Mouse (Mus musculus) fibroblast of lung, adult 2 months (primary cell): Measurements from ENCODE around the gene Gm11444.

Experiments used
- DNase-seq: peaks from one replicate; pipeline ENCODE4 v3.0.0-alpha.2; 2011; ENCODE audit warnings: low read depth

Gene Gm11444

GRCm38 (mm10) chr11:85850233-85850632, at the start of gene Gm11444:
TSS of gene Gm11444 (minus strand) at chr11:85850333.
- no peak for DNase-seq

GRCm38 (mm10) chr11:85896335-85896985, 46.3 kb upstream of the Gm11444 start:
- DNase-seq = no peak

GRCm38 (mm10) chr11:85894731-85895545, 44.8 kb upstream of the Gm11444 start:
- DNase-seq = no peak

GRCm38 (mm10) chr11:85894136-85894530, 44.0 kb upstream of the Gm11444 start:
- DNase-seq = no peak

- no peak for DNase-seq
Measured at GRCm38 (mm10) chr11:85893400-85894135, 43.4 kb upstream of the Gm11444 start.

- no peak for DNase-seq
Measured at GRCm38 (mm10) chr11:85892771-85893170, 42.6 kb upstream of the Gm11444 start.

- DNase-seq = no peak
Measured at GRCm38 (mm10) chr11:85891692-85892040, 41.5 kb upstream of the Gm11444 start.

- DNase-seq = no peak
Measured at GRCm38 (mm10) chr11:85891010-85891691, 41.0 kb upstream of the Gm11444 start.

GRCm38 (mm10) chr11:85890563-85890845, 40.4 kb upstream of the Gm11444 start:
- no peak for DNase-seq

GRCm38 (mm10) chr11:85889730-85890562, 39.8 kb upstream of the Gm11444 start:
- DNase-seq = no peak

- no peak for DNase-seq
Measured at GRCm38 (mm10) chr11:85889056-85889729, 39.1 kb upstream of the Gm11444 start.

GRCm38 (mm10) chr11:85888451-85888961, 38.4 kb upstream of the Gm11444 start:
- DNase-seq = no peak

- DNase-seq = no peak
Measured at GRCm38 (mm10) chr11:85887801-85888450, 37.8 kb upstream of the Gm11444 start.

GRCm38 (mm10) chr11:85887273-85887672, 37.1 kb upstream of the Gm11444 start:
- no peak for DNase-seq

GRCm38 (mm10) chr11:85886429-85886785, 36.3 kb upstream of the Gm11444 start:
- DNase-seq = no peak

GRCm38 (mm10) chr11:85885665-85886428, 35.7 kb upstream of the Gm11444 start, which contains the start of gene Tbx4:
TSS of gene Tbx4 (plus strand) at chr11:85886422.
- DNase-seq = no peak

GRCm38 (mm10) chr11:85884498-85884897, 34.4 kb upstream of the Gm11444 start:
- no peak for DNase-seq

- no peak for DNase-seq
Measured at GRCm38 (mm10) chr11:85876059-85876788, 26.1 kb upstream of the Gm11444 start.

GRCm38 (mm10) chr11:85864363-85864762, 14.2 kb upstream of the Gm11444 start:
- no peak for DNase-seq
